Mouse (Mus musculus) myocyte (in vitro differentiated cells): Measurements from ENCODE around the gene Stk11ip.

Experiments used
- CEBPB ChIP-seq: IDR thresholded peaks from 2 replicates; pipeline ENCODE4 v1.6.1; 2011; ENCODE audit warnings: mild to moderate bottlenecking, moderate library complexity; ENCODE audit not compliant: poor library complexity, insufficient read depth, severe bottlenecking
- MAX ChIP-seq: IDR thresholded peaks from one replicate; pipeline ENCODE4 v1.6.1; 2011; ENCODE audit warnings: low read depth, mild to moderate bottlenecking, control low read depth
- MYOG ChIP-seq, 3 experiments: IDR thresholded peaks; one replicate each; pipeline ENCODE4 v1.6.1; 2011; ENCODE audit warnings: control low read depth in 2 of 3, low read depth in 2 of 3, mild to moderate bottlenecking in 2 of 3; ENCODE audit not compliant: insufficient read length in 2 of 3, control insufficient read depth in 1 of 3, insufficient read depth in 1 of 3
- POLR2A ChIP-seq: IDR thresholded peaks from one replicate; pipeline ENCODE4 v1.6.1; 2011; ENCODE audit warnings: low read depth, mild to moderate bottlenecking, control low read depth, moderate library complexity; ENCODE audit not compliant: insufficient read length
- POLR2AphosphoS2 ChIP-seq: IDR thresholded peaks from one replicate; pipeline ENCODE4 v1.6.1; 2011; ENCODE audit warnings: low read depth, control low read depth; ENCODE audit not compliant: insufficient read length

DNA sequence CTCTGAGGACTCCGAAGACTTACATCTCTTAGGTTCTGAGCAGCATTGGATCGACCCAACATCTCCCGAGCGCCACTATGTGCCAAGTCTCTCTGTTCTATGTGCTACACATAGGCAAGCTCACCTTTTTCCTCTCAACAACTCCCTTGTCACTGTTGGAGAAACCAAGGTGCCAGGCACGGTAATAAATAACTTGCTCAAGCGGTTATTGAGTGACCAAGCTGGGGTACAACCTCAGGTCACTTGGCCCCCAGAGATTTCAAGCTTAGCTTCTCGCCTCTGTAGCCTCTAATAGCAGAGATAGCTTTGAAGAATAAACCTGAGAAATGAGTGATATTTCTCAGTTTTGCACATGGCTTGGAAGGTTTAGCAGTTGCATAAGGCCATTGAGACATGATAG lies 20.2 kb downstream of the Stk11ip start:
- TF ChIP-seq MAX (no peak), MYOG (IDR thresholded peaks at IDR 0.05; ENCODE audit: control insufficient read depth in 1 of 3, insufficient read depth in 1 of 3, insufficient read length in 2 of 3, low read depth in 2 of 3) (no peak), POLR2A (no peak), POLR2AphosphoS2 (no peak), CEBPB (no peak)
